Mouse (Mus musculus): ENCODE measurements at regions not wholly inside any gene's neighbourhood (a gene's known extent, or its start where the extent isn't known, plus 50 kb on each side); places are given as distances from the start of the nearest gene placed in this dataset.

DNA sequence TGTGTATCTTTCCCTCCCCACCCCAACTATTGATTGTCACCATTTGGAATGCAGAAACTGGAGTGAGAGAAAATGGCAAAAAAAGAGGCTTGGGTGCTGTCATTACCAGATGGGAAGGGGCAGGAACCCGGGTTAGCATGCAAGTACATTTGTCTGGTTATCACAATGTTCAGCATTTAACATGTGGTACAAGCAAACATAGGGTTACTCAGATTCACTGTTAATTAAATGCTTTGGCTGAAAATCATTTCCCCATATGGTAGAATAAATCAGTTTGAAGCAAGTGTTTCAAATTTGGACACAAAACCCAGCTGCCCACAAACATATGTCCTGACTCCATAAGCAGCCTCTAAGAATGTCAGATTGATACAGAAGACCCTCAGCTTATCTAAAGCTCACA is 208.6 kb upstream of the Megf9 start:
- Histone ChIP-seq H3K4me3 (ENCODE audit: low read depth, low read length) (no peak overlapping the region), H3K36me3 (ENCODE audit: control insufficient read depth, insufficient read depth, low read length) (no peaks in the 10 kb centered on the region), H3K4me1 (replicated peaks; ENCODE audit: control insufficient read depth, insufficient read depth, low read length) (no peaks in the 10 kb centered on the region), H3K27ac (ENCODE audit: low read depth) (no peak overlapping the region), H3K9me3 (ENCODE audit: control insufficient read depth, low read length) (no peaks in the 10 kb centered on the region), H3K9ac (ENCODE audit: low read length) (no peak overlapping the region), H3K27me3 (replicated peaks; ENCODE audit: control insufficient read depth, insufficient read depth, low read length) (no peaks in the 10 kb centered on the region), H3K4me2 (ENCODE audit: low read length) (no peak overlapping the region)
- ATAC-seq (replicated peaks; ENCODE audit: low FRiP score, low TSS enrichment, low read depth) (no peak), DNase-seq (ENCODE audit: low spot score) (no peak)
- WGBS = 81% methylated on average over 1 of the region's 1 CpGs

DNA sequence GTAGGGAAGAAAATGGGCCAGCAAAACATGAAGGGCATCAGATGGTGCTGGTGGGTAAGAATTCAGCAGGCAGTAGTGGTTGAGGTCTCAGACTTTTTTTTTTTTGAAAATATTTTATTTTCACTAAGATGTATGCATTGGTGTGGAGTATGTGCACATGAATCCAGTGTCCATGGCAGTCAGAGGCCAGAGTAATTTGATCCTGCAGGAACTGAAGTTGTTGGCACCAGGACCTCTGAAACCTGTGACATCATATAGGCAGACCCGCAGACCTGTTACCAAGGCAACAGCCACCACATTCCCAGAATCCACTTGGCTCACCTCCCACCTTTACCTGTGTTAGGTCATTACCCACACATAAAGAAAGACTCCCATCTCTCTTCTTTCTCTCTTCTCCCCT is 207.2 kb upstream of the Megf9 start:
- no peak for ATAC-seq (replicated peaks; ENCODE audit: low FRiP score, low TSS enrichment, low read depth)
- H3K4me2 ChIP-seq (ENCODE audit: low read length) = no peak overlapping the region
- WGBS = 75% methylated on average over 1 of the region's 1 CpGs
- H3K4me3 ChIP-seq (ENCODE audit: low read depth, low read length) = no peak overlapping the region
- H3K4me1 ChIP-seq (replicated peaks; ENCODE audit: control insufficient read depth, insufficient read depth, low read length) = no peaks in the 10 kb centered on the region
- no peaks in the 10 kb centered on the region for H3K36me3 ChIP-seq (ENCODE audit: control insufficient read depth, insufficient read depth, low read length)
- DNase-seq (ENCODE audit: low spot score) = no peak
- no peaks in the 10 kb centered on the region for H3K9me3 ChIP-seq (ENCODE audit: control insufficient read depth, low read length)
- no peaks in the 10 kb centered on the region for H3K27me3 ChIP-seq (replicated peaks; ENCODE audit: control insufficient read depth, insufficient read depth, low read length)
- H3K27ac ChIP-seq (ENCODE audit: low read depth) = no peak overlapping the region
- no peak overlapping the region for H3K9ac ChIP-seq (ENCODE audit: low read length)

DNA sequence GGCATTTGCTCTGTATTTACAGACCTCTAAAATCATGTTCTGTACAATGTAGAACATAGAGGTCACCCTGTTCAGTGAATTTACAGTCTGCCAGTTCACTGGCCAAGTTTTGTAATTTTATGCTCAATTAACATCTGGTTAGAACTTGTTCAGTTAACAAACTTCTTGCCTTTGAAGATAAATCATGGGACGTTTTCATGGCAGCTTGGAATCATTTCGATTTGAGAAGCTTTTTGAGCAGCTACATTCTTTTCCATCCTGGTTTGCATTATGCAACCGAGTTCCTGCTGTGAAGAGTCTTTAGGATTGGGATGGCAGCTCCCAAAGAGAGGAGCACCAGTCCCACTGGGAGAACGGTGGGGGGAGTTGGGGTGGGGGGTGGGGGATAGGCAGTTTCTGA is 206.3 kb upstream of the Megf9 start:
- no peak for ATAC-seq (replicated peaks; ENCODE audit: low FRiP score, low TSS enrichment, low read depth)
- Histone ChIP-seq H3K27ac (ENCODE audit: low read depth) (no peak overlapping the region), H3K4me3 (ENCODE audit: low read depth, low read length) (no peak overlapping the region), H3K9me3 (ENCODE audit: control insufficient read depth, low read length) (no peaks in the 10 kb centered on the region), H3K36me3 (ENCODE audit: control insufficient read depth, insufficient read depth, low read length) (no peaks in the 10 kb centered on the region), H3K4me2 (ENCODE audit: low read length) (no peak overlapping the region), H3K9ac (ENCODE audit: low read length) (no peak overlapping the region), H3K4me1 (replicated peaks; ENCODE audit: control insufficient read depth, insufficient read depth, low read length) (no peaks in the 10 kb centered on the region), H3K27me3 (replicated peaks; ENCODE audit: control insufficient read depth, insufficient read depth, low read length) (no peaks in the 10 kb centered on the region)
- WGBS = 38% methylated on average over 4 of the region's 4 CpGs
- no peak for DNase-seq (ENCODE audit: low spot score)

DNA sequence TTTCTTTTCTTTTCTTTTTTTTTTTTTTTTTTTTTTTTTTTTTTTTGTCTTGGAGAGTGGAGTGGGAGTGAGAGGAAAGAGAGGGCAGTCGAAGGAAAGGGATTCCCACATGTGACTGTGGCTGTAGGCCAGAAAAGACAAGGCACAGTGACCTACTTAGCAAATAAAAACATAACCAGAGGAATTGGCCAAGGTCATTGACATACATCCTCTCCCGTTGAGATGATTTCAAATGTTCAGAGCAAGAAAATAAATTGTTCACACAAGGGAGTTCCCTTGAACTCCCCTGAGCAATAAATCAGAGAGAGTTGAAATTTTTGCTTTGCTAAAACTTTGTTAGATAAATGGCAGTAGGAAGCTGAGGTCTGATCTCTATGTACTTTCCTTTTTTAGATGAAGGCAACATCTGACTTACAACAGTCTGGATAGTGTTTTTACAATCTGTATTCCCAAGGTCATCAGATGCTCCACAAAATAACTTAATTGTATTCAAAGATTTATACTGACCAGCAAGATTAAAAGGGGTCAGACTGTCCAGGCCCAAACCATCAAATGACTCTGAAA is 174.4 kb upstream of the Megf9 start:
- H3K4me2 ChIP-seq (ENCODE audit: low read length) = no peak overlapping the region
- H3K27ac ChIP-seq (ENCODE audit: low read depth) = no peak overlapping the region
- H3K4me1 ChIP-seq (replicated peaks; ENCODE audit: control insufficient read depth, insufficient read depth, low read length) = no peaks in the 10 kb centered on the region
- no peaks in the 10 kb centered on the region for H3K27me3 ChIP-seq (replicated peaks; ENCODE audit: control insufficient read depth, insufficient read depth, low read length)
- ATAC-seq (replicated peaks; ENCODE audit: low FRiP score, low TSS enrichment, low read depth) (no peak), DNase-seq (ENCODE audit: low spot score) (no peak)
- WGBS = 35% methylated on average over 2 of the region's 2 CpGs
- H3K36me3 ChIP-seq (ENCODE audit: control insufficient read depth, insufficient read depth, low read length) = no peaks in the 10 kb centered on the region
- no peak overlapping the region for H3K9ac ChIP-seq (ENCODE audit: low read length)
- no peaks in the 10 kb centered on the region for H3K9me3 ChIP-seq (ENCODE audit: control insufficient read depth, low read length)
- H3K4me3 ChIP-seq (ENCODE audit: low read depth, low read length) = no peak overlapping the region

DNA sequence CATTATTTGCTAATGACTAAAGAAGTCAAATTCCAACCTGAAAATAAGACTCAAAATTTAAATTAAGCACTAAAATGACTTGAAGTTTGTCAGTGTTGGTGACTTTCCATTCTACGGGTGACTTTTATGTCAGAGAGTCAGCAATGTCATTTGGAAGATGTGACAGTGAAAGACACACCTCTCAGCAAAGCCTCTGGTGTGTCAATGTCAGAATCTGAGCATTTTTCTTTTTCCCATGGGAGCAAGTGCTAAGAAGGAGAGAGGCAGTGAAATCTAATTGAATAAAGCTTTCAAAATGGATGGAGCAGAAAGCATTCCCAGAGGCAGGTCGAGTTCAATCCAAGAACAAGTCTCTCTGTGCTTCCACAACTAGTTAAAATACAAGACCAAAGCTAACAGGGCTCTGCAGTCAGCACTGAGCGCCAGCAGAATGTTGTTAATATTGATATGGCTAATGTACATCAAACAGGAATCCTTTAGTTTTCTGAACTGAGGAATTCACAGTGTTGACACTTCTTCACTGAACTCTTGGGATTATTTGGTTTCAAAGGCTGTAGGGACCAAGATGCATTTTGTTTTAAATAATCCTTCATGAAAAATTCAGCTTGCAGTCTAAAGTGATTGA is 170.4 kb upstream of the Megf9 start:
- 71% methylated on average over 3 of the region's 3 CpGs for WGBS
- Histone ChIP-seq H3K9ac (ENCODE audit: low read length) (no peak overlapping the region), H3K4me3 (ENCODE audit: low read depth, low read length) (no peak overlapping the region), H3K4me1 (replicated peaks; ENCODE audit: control insufficient read depth, insufficient read depth, low read length) (no peaks in the 10 kb centered on the region), H3K27ac (ENCODE audit: low read depth) (no peak overlapping the region), H3K9me3 (ENCODE audit: control insufficient read depth, low read length) (no peaks in the 10 kb centered on the region), H3K4me2 (ENCODE audit: low read length) (no peak overlapping the region), H3K27me3 (replicated peaks; ENCODE audit: control insufficient read depth, insufficient read depth, low read length) (no peaks in the 10 kb centered on the region), H3K36me3 (ENCODE audit: control insufficient read depth, insufficient read depth, low read length) (no peaks in the 10 kb centered on the region)
- DNase-seq (ENCODE audit: low spot score) (no peak), ATAC-seq (replicated peaks; ENCODE audit: low FRiP score, low TSS enrichment, low read depth) (no peak)

DNA sequence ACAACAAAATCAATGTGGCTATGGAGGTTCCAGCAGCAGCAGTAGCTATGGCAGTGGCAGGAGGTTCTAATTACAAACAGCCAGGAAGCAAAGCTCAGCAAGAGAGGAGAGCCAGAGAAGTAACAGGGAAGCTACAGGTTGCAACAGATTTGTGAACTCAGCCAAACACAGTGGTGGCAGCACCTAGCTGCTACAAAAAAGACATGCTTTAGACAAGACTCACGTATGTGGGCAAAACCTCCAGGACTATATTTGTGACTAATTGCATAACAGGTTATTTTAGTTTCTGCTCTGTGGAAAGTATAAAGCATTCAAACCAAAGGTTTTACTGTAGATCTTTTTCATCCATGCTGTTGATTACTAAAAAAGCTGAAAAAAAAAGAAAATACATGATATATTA is 166.1 kb upstream of the Megf9 start:
- no peaks in the 10 kb centered on the region for H3K27me3 ChIP-seq (replicated peaks; ENCODE audit: control insufficient read depth, insufficient read depth, low read length)
- no peaks in the 10 kb centered on the region for H3K36me3 ChIP-seq (ENCODE audit: control insufficient read depth, insufficient read depth, low read length)
- H3K4me3 ChIP-seq (ENCODE audit: low read depth, low read length) = no peak overlapping the region
- no peak for DNase-seq (ENCODE audit: low spot score)
- no peaks in the 10 kb centered on the region for H3K4me1 ChIP-seq (replicated peaks; ENCODE audit: control insufficient read depth, insufficient read depth, low read length)
- H3K9me3 ChIP-seq (ENCODE audit: control insufficient read depth, low read length) = no peaks in the 10 kb centered on the region
- no peak overlapping the region for H3K27ac ChIP-seq (ENCODE audit: low read depth)
- no peak for ATAC-seq (replicated peaks; ENCODE audit: low FRiP score, low TSS enrichment, low read depth)
- no peak overlapping the region for H3K4me2 ChIP-seq (ENCODE audit: low read length)
- WGBS = 91% methylated on average over 1 of the region's 1 CpGs
- no peak overlapping the region for H3K9ac ChIP-seq (ENCODE audit: low read length)

DNA sequence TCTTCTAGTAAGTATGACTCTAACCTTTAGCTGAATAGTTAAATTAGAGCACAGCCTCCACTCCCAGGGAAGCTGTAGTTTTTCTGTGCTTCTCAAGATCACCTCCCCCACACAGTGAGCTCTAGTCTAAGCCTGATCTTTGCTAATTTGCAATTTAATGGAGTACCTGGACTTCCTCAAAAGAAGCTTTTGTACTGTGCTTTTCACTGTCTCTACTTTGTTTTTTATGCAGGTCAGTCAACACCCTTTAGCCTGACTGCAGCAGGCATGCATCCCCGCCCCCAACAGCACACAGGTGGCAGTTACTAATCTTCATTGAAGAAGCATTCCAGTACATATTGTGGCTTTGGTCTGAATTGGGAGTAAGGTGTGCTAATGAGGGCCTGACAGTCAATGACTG is 129.4 kb upstream of the Megf9 start:
- H3K36me3 ChIP-seq (ENCODE audit: control insufficient read depth, insufficient read depth, low read length) = no peaks in the 10 kb centered on the region
- WGBS = 81% methylated on average over 1 of the region's 1 CpGs
- H3K9me3 ChIP-seq (ENCODE audit: control insufficient read depth, low read length) = no peaks in the 10 kb centered on the region

DNA sequence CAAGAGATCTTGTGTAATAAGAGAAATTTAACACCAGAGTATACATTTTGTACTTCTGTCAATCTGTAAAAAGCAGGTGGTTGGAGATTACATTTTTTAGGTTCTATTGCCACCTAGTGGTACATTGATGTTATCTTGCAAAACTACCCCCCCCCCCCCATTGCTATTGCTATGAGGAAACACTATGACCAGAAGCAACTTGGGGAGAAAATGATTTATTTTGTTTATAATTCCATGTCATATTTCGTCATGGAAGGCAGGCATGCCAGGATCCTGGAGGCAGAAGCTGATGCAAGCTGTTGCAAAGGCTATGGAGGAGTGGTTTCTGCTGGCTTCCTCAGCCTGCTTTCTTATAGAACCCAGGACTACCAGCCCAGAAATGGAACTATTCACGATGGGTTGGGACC is 86.6 kb upstream of the Megf9 start:
- H3K27me3 ChIP-seq (replicated peaks; ENCODE audit: control insufficient read depth, insufficient read depth, low read length) = no peaks in the 10 kb centered on the region
- H3K9me3 ChIP-seq (ENCODE audit: control insufficient read depth, low read length) = no peaks in the 10 kb centered on the region
- H3K4me1 ChIP-seq (replicated peaks; ENCODE audit: control insufficient read depth, insufficient read depth, low read length) = no peaks in the 10 kb centered on the region
- H3K4me3 ChIP-seq (ENCODE audit: low read depth, low read length) = no peak overlapping the region
- H3K36me3 ChIP-seq (ENCODE audit: control insufficient read depth, insufficient read depth, low read length) = no peaks in the 10 kb centered on the region
- WGBS = 50% methylated on average over 2 of the region's 2 CpGs
- H3K9ac ChIP-seq (ENCODE audit: low read length) = no peak overlapping the region
- DNase-seq (ENCODE audit: low spot score) (no peak), ATAC-seq (replicated peaks; ENCODE audit: low FRiP score, low TSS enrichment, low read depth) (no peak)
- H3K4me2 ChIP-seq (ENCODE audit: low read length) = no peak overlapping the region
- no peak overlapping the region for H3K27ac ChIP-seq (ENCODE audit: low read depth)

More for the DNA sequence above, 129.4 kb upstream of the Megf9 start:
- H3K9ac ChIP-seq (ENCODE audit: low read length) = no peak overlapping the region
- no peak for DNase-seq (ENCODE audit: low spot score)
- H3K4me1 ChIP-seq (replicated peaks; ENCODE audit: control insufficient read depth, insufficient read depth, low read length) = no peaks in the 10 kb centered on the region
- H3K4me2 ChIP-seq (ENCODE audit: low read length) = no peak overlapping the region
- no peaks in the 10 kb centered on the region for H3K27me3 ChIP-seq (replicated peaks; ENCODE audit: control insufficient read depth, insufficient read depth, low read length)
- H3K27ac ChIP-seq (ENCODE audit: low read depth) = no peak overlapping the region
- ATAC-seq (replicated peaks; ENCODE audit: low FRiP score, low TSS enrichment, low read depth) = no peak
- no peak overlapping the region for H3K4me3 ChIP-seq (ENCODE audit: low read depth, low read length)

DNA sequence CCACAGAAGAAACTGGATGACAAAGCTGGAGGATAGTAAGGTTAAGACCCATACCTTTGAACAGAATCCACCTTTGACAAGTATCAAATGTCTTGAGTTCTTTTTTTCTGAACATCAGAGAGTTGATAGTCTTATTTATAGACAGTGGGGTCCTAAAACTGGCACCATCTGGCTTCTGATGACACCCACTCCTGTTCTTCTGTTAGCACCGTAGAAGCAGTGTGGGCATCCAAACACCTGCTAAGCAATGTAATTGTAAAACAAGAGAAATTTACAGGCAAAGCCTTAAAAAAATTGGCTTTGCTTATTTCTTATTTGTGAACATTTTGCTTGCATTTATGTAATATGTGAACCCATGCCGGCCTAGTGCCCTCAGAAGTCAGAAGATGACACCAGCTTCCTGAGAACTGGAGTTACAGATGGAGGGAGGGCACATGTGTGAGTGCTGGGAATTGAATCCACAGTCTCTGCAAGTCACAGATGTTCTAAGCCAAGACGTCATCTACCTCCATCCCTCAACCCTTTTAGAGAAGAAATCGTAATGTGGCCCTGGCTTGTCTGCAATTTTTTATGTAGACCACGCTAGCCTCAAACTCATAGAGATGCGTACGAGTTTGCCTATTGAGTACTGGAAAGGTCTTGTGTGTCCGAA is 85.0 kb upstream of the Megf9 start:
- no peaks in the 10 kb centered on the region for H3K36me3 ChIP-seq (ENCODE audit: control insufficient read depth, insufficient read depth, low read length)
- no peak overlapping the region for H3K4me2 ChIP-seq (ENCODE audit: low read length)
- no peaks in the 10 kb centered on the region for H3K9me3 ChIP-seq (ENCODE audit: control insufficient read depth, low read length)
- ATAC-seq (replicated peaks; ENCODE audit: low FRiP score, low TSS enrichment, low read depth) (no peak), DNase-seq (ENCODE audit: low spot score) (no peak)
- no peak overlapping the region for H3K4me3 ChIP-seq (ENCODE audit: low read depth, low read length)
- WGBS = 89% methylated on average over 8 of the region's 8 CpGs
- H3K4me1 ChIP-seq (replicated peaks; ENCODE audit: control insufficient read depth, insufficient read depth, low read length) = no peaks in the 10 kb centered on the region
- H3K27ac ChIP-seq (ENCODE audit: low read depth) = no peak overlapping the region
- no peaks in the 10 kb centered on the region for H3K27me3 ChIP-seq (replicated peaks; ENCODE audit: control insufficient read depth, insufficient read depth, low read length)
- no peak overlapping the region for H3K9ac ChIP-seq (ENCODE audit: low read length)
